Mouse (Mus musculus): ENCODE measurements around the gene Csnk2b. TPM values are rescaled to one million over a fixed set of nuclear protein-coding genes. Genes with fewer than 3 reads are reported as not detected.
"Not testable (repeated sequence)": the region's sequence is repeated elsewhere in the genome, so short reads cannot be mapped to it uniquely, and the experiment has no call there.

The Csnk2b gene
- polyA plus RNA-seq, 1 experiment from 2014 or later, result 203 TPM

DNA sequence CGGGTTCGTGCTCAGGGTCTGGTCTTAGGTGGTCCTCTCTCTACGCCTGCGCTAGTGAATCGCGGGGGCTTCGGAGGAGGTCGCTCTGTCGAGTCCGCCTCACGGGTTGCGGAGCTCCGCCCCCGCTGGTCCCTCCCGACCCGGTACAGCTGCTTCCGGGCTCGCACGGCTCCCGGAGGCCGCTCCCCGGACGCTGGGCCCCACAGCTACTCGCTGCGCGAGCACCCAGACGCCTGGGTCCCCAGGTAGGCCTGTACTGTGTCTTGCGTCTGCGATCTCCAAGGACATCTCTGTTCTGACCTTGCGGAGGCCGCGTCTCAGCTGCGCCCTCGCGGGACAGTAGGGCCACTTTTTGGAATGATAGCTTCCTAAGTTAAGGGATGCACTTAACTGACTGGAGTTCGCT lies 4.4 kb upstream of the Csnk2b start, which contains the start of gene D17H6S53E:
Gene D17H6S53E (plus strand): TSS at position 168 of the 406 bp plus-strand sequence.
- no peaks in the 10 kb centered on the region for H3K36me3 ChIP-seq (ENCODE audit: insufficient read depth, low read length)
- no peaks in the 10 kb centered on the region for H3K9me3 ChIP-seq (ENCODE audit: low read length)
- ATAC-seq, result peak; percentile 55
- peak; percentile 82 for DNase-seq (ENCODE audit: low spot score)
- peak within 1 kb of the TSS; percentile 92 for H3K27ac ChIP-seq (ENCODE audit: low read length)
- peak within 1 kb of the TSS; percentile 81 for H3K4me2 ChIP-seq (replicated peaks; ENCODE audit: low read depth, low read length)
- peak within 1 kb of the TSS; percentile 62 for H3K4me3 ChIP-seq (ENCODE audit: low read depth, low read length)
- under 1% methylated on average over 36 of the region's 36 CpGs for WGBS
- no peak for TF ChIP-seq EP300 (IDR thresholded peaks at IDR 0.05)
- TF ChIP-seq CTCF (IDR thresholded peaks at IDR 0.05), result peak; percentile 36; the same call in 1 of the 2 replicates
- H3K9ac ChIP-seq (replicated peaks; ENCODE audit: low read depth), result peak within 1 kb of the TSS; percentile 68
- peaks cover 15% of the 10 kb centered on the region for H3K4me1 ChIP-seq (ENCODE audit: insufficient read depth, low read depth, low read length)
- H3K27me3 ChIP-seq (replicated peaks; ENCODE audit: insufficient read depth, low read length), result no peaks in the 10 kb centered on the region

DNA sequence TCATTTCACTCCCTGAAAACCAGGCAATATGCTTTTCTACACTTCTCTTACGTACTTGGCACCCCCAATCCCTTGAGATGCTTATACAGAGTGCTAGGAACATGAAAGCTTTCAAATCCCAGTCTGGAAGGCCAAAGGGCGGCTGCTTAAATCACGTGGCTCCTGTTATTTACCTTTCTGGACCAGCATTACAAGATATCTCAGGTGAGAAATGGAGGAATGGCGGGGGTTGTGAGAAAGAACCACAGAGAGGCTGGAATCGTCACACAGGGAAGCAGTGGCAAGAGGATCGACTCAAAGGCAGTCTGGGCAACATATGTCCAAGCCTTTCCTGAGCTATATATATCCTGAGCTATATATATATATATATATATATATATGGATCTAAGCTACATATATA lies 3.7 kb upstream of the Csnk2b start:
- Histone ChIP-seq H3K27me3 (replicated peaks; ENCODE audit: insufficient read depth, low read length) (no peaks in the 10 kb centered on the region), H3K9ac (replicated peaks; ENCODE audit: low read depth) (peak overlapping the region; percentile 68), H3K27ac (ENCODE audit: low read length) (peak overlapping the region; percentile 92), H3K4me1 (ENCODE audit: insufficient read depth, low read depth, low read length) (peaks cover 15% of the 10 kb centered on the region), H3K36me3 (ENCODE audit: insufficient read depth, low read length) (no peaks in the 10 kb centered on the region), H3K4me2 (replicated peaks; ENCODE audit: low read depth, low read length) (peak overlapping the region; percentile 81), H3K4me3 (ENCODE audit: low read depth, low read length) (peak overlapping the region; percentile 62), H3K9me3 (ENCODE audit: low read length) (no peaks in the 10 kb centered on the region)
- TF ChIP-seq CTCF (IDR thresholded peaks at IDR 0.05) (no peak), EP300 (IDR thresholded peaks at IDR 0.05) (no peak)
- WGBS, result 15% methylated on average over 6 of the region's 6 CpGs
- ATAC-seq (no peak), DNase-seq (ENCODE audit: low spot score) (peak; percentile 53)

DNA sequence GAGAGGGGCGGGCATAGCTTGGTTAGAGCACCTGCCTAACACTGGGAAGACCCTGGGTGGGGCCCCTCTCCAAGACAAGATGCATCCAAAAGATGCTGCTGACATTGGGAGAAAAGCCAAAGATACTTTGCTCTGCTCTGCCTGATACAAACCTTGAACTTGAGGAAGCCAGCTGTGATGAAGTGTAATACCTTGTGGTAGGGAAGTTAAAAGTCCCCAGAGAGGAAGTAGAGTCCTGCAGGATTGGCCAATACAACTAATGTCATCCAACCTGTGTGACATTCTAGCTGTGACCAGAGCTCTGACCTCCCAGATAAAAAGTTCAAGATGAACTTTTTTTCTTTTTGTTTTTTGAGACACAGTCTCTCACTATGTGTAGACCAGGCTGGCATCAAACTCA lies 3.2 kb upstream of the Csnk2b start:
- 0 out of 2 replicates have a peak overlapping the region, but pooled peaks have one; percentile 81 for H3K4me2 ChIP-seq (replicated peaks; ENCODE audit: low read depth, low read length)
- no peaks in the 10 kb centered on the region for H3K27me3 ChIP-seq (replicated peaks; ENCODE audit: insufficient read depth, low read length)
- H3K4me3 ChIP-seq (ENCODE audit: low read depth, low read length), result no peak overlapping the region
- H3K36me3 ChIP-seq (ENCODE audit: insufficient read depth, low read length), result no peaks in the 10 kb centered on the region
- TF ChIP-seq CTCF (IDR thresholded peaks at IDR 0.05) (no peak), EP300 (IDR thresholded peaks at IDR 0.05) (no peak)
- no peak overlapping the region for H3K9ac ChIP-seq (replicated peaks; ENCODE audit: low read depth)
- H3K9me3 ChIP-seq (ENCODE audit: low read length), result no peaks in the 10 kb centered on the region
- WGBS, result 100% methylated on average over 1 of the region's 1 CpGs
- 0 out of 2 replicates have a peak overlapping the region, but pooled peaks have one; percentile 92 for H3K27ac ChIP-seq (ENCODE audit: low read length)
- no peak for ATAC-seq
- peaks cover 17% of the 10 kb centered on the region for H3K4me1 ChIP-seq (ENCODE audit: insufficient read depth, low read depth, low read length)
- DNase-seq (ENCODE audit: low spot score), result peak; percentile 26

DNA sequence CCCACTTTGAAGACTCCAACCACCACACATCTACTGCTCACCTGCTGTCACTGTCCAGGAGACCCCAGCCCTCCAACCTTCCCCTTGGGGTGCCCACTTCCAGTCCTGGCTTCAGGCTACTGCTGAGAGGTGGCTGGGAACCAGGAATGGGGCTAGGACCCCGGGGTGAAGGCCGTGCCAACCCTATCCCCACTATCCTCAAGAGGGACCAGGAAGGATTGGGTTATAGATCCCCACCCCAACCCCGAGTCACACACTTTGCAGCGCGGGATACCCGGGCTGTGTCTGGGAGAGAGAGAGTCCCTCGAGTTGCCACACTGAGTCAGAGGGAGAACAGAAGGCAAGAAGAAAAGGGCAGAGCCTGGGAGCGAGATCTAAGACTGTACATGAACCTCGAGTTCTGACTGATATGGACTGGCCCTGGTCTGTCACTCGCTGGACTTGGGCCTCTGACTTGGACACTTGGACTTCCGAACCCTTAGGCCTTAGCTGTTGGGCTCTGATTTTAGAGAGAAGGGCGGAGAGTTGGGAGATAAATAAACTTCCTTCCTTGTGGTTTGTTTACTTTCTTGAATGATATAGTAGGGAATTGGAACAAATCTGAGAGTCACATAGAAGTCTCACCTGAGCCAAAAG lies 2.5 kb upstream of the Csnk2b start:
- H3K4me2 ChIP-seq (replicated peaks; ENCODE audit: low read depth, low read length); H3K27ac ChIP-seq (ENCODE audit: low read length); H3K9me3 ChIP-seq (ENCODE audit: low read length); ATAC-seq; H3K9ac ChIP-seq (replicated peaks; ENCODE audit: low read depth); DNase-seq (ENCODE audit: low spot score); H3K4me3 ChIP-seq (ENCODE audit: low read depth, low read length); H3K36me3 ChIP-seq (ENCODE audit: insufficient read depth, low read length); H3K27me3 ChIP-seq (replicated peaks; ENCODE audit: insufficient read depth, low read length): not testable (repeated sequence)
- H3K4me1 ChIP-seq (ENCODE audit: insufficient read depth, low read depth, low read length), result peaks cover 18% of the 10 kb centered on the region
- 91% methylated on average over 12 of the region's 12 CpGs for WGBS

DNA sequence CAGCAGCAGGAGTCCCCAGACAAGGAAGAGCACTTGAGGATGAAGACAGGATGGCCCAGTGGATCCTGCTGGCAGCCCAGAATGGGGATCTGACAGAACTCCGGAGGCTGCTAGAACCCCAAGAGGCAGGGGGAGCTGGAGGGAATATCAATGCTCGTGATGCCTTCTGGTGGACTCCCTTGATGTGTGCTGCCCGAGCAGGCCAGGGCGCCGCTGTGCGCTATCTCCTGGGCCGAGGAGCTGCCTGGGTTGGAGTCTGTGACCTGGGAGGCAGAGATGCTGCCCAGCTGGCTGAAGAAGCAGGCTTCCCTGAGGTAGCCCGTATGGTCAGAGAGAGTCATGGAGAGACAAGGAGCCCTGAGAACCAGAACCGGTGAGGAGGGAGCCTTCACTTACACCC lies 1.4 kb upstream of the Csnk2b start:
- DNase-seq (ENCODE audit: low spot score); ATAC-seq; H3K27ac ChIP-seq (ENCODE audit: low read length); H3K36me3 ChIP-seq (ENCODE audit: insufficient read depth, low read length); H3K9me3 ChIP-seq (ENCODE audit: low read length); H3K4me2 ChIP-seq (replicated peaks; ENCODE audit: low read depth, low read length); H3K9ac ChIP-seq (replicated peaks; ENCODE audit: low read depth); H3K27me3 ChIP-seq (replicated peaks; ENCODE audit: insufficient read depth, low read length); H3K4me3 ChIP-seq (ENCODE audit: low read depth, low read length): not testable (repeated sequence)
- peaks cover 18% of the 10 kb centered on the region for H3K4me1 ChIP-seq (ENCODE audit: insufficient read depth, low read depth, low read length)
- 93% methylated on average over 9 of the region's 9 CpGs for WGBS

DNA sequence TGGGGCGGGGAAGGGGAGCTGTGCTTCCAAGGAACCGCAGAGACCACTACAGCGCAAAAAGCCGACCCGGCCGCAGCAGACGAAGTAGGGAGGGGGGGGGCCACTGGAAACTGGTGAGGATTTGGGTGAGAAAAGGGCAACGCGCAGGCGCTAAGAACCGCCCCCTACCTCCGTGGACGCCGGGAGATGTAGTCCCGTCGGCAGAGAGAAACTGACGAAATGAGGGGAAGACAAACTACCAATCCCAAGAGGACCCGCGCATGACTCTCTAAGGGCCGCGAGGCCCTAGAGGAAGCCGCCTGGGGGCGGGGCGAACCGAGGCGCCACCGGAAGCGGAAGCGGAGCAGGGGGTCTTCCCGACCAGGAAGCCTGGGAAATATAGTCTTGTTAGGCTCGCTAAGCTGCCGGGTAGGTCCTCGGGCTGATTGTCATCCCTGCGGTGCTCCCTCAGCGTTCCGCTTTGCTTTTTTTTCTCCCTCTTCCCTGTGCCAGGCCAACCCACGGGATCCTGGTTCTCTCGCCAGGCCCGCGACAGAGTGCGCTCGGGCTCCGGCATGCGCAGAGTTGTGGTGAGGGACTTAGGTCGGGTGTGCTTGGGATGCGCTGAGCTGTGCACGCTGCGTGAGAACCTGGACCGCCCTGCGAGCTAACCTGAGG lies 582 bp downstream of the Csnk2b start, which contains the start of gene Gpank1:
Gene Gpank1 (plus strand): TSS at position 313 of the 657 bp plus-strand sequence.
- H3K27ac ChIP-seq (ENCODE audit: low read length), result peak within 1 kb of the TSS; percentile 95
- H3K9me3 ChIP-seq (ENCODE audit: low read length), result no peaks in the 10 kb centered on the region
- TF ChIP-seq EP300 (IDR thresholded peaks at IDR 0.05) (peak; percentile 64), CTCF (IDR thresholded peaks at IDR 0.05) (peak; percentile 13; the same call in 1 of the 2 replicates)
- WGBS, result under 1% methylated on average over 50 of the region's 50 CpGs
- H3K4me3 ChIP-seq (ENCODE audit: low read depth, low read length), result peak within 1 kb of the TSS; percentile 84
- peak within 1 kb of the TSS; percentile 93 for H3K4me2 ChIP-seq (replicated peaks; ENCODE audit: low read depth, low read length)
- DNase-seq (ENCODE audit: low spot score) (peak; percentile 100), ATAC-seq (peak; percentile 97)
- H3K4me1 ChIP-seq (ENCODE audit: insufficient read depth, low read depth, low read length), result peaks cover 8% of the 10 kb centered on the region
- H3K36me3 ChIP-seq (ENCODE audit: insufficient read depth, low read length), result peaks cover 4% of the 10 kb centered on the region; the same call in 1 of the 2 replicates
- peak within 1 kb of the TSS; percentile 94 for H3K9ac ChIP-seq (replicated peaks; ENCODE audit: low read depth)
- no peaks in the 10 kb centered on the region for H3K27me3 ChIP-seq (replicated peaks; ENCODE audit: insufficient read depth, low read length)
